Mouse (Mus musculus) cerebral cortex, adult 2 months (tissue): ENCODE data around the gene Olfr1359.

Experiments used
- WGBS: fragments of 180-500 bp; shearing (Covaris S2); methylation state at CpG from one replicate; pipeline ENCODE4 v1.1.7; 2018; 5-methylcytosine and 5-hydroxymethylcytosine counted together

Gene Olfr1359

DNA sequence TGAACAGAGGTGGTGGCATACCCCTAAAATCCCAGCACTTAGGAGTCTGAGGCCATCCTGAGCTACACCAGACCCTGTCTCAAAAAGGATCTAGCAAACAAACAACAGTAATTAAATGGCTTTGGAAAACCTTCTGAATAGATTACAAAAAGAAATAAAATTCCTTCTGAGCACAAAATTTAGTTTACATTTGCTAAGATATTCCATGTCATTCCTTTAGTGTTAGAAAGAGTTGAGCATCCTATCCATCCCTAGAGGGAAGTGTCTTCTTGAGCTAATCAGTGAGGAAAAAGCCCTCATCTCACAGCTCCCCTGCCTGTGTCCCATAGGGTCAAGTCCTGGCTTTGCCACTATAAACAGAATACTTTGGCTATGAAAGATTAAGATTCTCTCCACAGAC is at the start of gene Olfr1359:
TSS of gene Olfr1359 (plus strand) at position 301 of the 400 bp plus-strand sequence.

GRCm38 (mm10) chr13:21663286-21663685 is 34.6 kb upstream of the Olfr1359 start, which contains the start of gene Olfr1361:
TSS of gene Olfr1361 (minus strand) at chr13:21663386.
- WGBS = 74% methylated on average over 2 of the region's 2 CpGs

- WGBS = 82% methylated on average over 2 of the region's 2 CpGs
These were observed 20.6 kb upstream of the Olfr1359 start, which contains the start of gene Olfr1360 for GRCm38 (mm10) chr13:21677305-21677704. TSS of gene Olfr1360 (minus strand) at chr13:21677405.

DNA sequence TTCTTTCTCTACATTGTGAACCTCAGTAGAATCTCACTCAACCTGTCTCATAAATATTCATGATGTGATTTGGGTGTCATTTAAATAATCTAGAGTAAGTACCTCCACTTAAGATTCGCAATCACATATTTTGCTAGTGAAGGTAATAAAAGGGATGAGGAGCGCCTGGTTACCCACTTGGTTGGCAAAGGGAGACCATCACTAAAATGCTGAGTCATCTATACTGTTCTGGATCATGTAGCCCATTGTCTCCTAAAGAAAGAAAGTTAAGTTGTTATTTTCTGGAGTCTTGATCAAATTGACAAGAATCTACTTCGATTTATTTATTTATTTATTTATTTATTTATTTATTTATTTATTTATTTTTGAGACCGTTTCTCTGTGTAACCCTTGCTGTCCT is 8.8 kb downstream of the Olfr1359 start:
- 65% methylated on average over 4 of the region's 4 CpGs for WGBS

DNA sequence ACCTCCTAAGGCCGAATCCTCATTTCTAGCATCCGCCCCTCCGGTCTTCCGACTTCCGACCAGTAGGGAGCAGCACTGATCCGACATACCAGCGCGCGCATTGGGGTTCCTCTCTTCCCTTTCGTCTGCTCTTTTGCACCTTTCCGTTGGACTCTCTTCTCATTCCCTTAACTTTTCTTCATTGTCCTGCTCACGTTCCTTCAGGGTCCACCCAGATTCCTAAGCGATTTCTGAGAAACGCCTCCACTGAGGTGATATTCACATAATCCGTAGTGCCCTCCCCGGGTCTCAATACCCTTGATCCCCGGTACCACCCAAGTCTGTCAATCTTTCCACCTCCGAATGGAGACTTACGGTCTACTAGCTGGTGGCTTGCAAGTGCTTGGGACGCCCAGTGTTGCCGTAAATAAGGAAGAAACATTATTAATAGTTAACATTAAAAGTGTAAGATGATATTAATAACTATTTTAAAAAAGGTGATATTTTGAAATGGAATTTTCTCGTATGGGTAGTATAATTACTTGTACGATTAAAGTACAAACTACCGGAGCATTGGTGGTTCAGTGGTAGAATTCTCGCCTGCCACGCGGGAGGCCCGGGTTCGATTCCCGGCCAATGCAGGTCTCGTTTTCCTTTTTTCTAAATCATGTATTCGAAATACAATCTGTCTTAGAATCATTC is 12.3 kb downstream of the Olfr1359 start:
- WGBS = under 1% methylated on average over 32 of the region's 32 CpGs

GRCm38 (mm10) chr13:21710821-21711525 is 13.1 kb downstream of the Olfr1359 start:
- 3% methylated on average over 22 of the region's 22 CpGs for WGBS

- 32% methylated on average over 4 of the region's 4 CpGs for WGBS
These were observed 13.8 kb downstream of the Olfr1359 start for GRCm38 (mm10) chr13:21711698-21712097.

DNA sequence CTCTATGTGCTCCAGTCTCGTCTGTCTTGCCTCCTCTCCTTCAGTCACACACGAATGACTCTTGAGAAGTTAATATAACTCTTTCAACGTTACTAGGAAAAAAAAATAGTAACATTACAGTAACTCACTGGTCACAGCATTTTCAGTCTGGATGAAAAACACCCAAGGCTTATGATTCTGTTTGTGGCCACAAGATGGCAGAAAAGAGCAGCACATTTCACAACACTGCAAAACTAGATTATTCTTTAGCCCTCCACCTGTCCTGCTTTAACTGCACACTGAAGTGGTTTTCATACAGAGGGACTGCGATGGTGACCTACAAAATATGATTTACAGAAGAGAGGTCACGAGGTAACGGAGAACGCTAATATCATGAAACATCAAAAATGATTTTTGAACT is 16.8 kb downstream of the Olfr1359 start:
- WGBS = under 1% methylated on average over 7 of the region's 7 CpGs

DNA sequence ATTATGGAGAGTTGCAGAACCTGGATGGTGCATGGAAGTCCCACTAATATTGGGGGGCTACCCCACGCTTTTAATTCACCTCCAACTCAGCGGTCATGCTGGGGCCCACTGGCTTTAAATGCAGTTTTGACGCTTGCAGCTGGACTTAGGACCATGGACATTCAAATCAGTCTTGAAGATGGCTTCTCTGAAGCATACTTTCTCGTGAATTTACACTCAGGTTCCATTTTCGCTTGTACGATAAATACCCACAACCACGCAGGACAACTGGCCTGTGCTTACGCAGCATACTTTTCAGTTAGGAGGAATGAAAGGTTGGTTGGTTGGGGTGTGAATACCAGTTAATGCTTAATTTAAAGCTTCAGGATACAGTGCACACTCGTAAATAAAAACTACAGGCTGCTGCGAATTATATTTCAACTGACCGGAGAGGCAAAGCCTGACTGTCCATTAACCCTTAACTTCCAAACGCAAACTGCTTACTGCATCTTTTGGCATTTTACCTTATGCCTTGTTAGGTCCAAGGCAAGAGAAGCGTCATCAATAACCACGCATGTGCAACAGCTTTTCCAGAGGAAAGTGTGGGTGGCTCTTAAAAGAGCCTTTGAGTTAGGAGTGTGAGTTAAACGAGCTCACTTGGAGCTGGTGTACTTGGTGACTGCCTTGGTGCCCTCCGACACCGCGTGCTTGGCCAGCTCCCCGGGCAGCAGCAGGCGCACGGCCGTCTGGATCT is 17.4 kb downstream of the Olfr1359 start:
- WGBS = under 1% methylated on average over 22 of the region's 22 CpGs

DNA sequence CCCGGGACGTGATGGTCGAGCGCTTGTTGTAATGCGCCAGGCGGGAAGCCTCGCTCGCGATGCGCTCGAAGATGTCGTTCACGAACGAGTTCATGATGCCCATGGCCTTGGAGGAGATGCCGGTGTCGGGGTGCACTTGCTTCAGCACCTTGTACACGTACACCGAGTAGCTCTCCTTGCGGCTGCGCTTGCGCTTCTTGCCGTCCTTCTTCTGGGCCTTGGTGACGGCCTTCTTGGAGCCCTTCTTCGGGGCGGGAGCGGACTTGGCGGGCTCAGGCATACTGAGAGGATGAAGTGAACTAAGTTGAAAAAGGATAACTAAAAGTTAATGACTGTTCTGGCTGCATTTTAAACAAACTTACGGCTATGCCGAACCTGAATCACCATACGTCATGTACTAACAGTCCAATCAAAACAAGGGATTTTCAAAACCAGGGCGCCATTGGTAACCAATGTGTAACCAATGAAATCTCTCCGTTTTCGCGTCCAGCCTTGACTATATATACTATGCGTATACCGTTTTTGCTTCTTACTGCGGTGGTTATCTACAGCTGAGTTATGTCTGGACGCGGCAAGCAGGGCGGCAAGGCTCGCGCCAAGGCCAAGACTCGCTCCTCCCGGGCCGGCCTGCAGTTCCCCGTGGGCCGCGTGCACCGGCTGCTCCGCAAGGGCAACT is 18.1 kb downstream of the Olfr1359 start, which contains the start of the genes Hist1h2bl and Hist1h2ai:
TSS of gene Hist1h2bl (minus strand) at position 280 of the 676 bp plus-strand sequence.
TSS of gene Hist1h2ai (plus strand) at position 559 of the 676 bp plus-strand sequence.
- WGBS = under 1% methylated on average over 35 of the region's 50 CpGs

GRCm38 (mm10) chr13:21716540-21717391 is 18.9 kb downstream of the Olfr1359 start:
- WGBS = 0% methylated on average over 15 of the region's 38 CpGs

DNA sequence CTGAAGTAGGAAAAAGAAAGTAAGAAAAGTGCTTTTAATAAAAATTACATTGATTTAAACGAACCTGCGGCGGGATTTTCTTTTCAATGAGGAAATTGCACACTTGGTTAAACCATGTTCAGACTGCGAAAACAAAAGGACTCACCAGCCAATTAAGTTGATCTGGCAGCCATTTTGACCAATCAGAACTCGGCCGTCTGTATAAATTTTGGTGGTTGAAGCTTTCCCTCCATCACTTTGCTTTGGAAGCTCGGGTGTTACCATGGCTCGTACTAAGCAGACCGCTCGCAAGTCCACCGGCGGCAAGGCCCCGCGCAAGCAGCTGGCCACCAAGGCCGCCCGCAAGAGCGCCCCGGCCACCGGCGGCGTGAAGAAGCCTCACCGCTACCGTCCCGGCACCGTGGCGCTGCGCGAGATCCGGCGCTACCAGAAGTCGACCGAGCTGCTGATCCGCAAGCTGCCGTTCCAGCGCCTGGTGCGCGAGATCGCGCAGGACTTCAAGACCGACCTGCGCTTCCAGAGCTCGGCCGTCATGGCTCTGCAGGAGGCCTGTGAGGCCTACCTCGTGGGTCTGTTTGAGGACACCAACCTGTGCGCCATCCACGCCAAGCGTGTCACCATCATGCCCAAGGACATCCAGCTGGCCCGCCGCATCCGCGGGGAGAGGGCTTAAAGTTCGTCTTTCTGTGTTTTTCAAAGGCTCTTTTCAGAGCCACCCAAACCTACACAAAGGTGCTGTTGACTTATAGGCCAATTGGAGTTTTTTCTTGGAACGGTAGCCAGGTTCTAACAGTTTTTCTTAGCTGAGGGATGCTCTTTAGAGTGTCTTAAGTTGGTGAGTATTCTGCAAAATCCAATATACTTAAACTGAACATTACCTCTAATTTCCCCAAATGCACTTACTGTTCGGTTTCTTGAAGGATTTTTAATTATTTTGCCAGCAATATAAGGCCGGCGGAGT is 19.8 kb downstream of the Olfr1359 start, which contains the start of gene Hist1h3h:
TSS of gene Hist1h3h (plus strand) at position 263 of the 961 bp plus-strand sequence.
- WGBS = 4% methylated on average over 32 of the region's 56 CpGs

DNA sequence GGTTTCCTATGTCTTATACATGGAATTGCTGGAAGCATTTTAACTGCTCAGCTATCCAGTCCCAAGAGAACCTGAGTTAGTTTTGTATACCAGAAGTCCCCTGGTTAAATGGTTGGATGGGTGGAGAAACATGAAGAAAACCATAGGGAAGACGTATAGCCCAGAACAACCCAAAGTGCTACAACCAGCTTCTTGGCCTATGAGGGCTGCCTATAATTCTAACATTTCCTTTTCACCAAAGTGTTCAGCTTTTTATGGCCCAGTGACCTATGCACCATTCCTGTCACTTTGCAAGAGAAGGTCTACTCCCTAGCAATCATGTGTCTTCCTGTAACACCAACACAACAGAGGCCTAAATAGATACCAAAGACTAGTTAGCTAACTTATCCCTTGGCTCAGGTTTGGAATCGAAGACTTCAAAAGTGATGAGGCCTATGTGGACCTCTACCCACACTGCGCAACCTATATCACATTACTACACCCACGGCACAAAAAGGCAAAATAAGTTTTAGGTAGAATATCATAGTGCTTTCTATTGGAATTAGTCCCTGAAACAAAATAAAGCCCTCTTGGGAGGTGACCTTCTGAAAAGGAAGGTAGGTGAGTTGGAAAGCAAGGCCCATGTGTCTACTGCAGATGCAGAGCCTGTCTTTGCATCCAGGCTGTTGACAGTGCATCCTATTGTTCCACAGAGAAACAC is 20.6 kb downstream of the Olfr1359 start:
- 80% methylated on average over 4 of the region's 4 CpGs for WGBS

- 3% methylated on average over 24 of the region's 44 CpGs for WGBS
These were observed 23.3 kb downstream of the Olfr1359 start for GRCm38 (mm10) chr13:21721107-21721756.

DNA sequence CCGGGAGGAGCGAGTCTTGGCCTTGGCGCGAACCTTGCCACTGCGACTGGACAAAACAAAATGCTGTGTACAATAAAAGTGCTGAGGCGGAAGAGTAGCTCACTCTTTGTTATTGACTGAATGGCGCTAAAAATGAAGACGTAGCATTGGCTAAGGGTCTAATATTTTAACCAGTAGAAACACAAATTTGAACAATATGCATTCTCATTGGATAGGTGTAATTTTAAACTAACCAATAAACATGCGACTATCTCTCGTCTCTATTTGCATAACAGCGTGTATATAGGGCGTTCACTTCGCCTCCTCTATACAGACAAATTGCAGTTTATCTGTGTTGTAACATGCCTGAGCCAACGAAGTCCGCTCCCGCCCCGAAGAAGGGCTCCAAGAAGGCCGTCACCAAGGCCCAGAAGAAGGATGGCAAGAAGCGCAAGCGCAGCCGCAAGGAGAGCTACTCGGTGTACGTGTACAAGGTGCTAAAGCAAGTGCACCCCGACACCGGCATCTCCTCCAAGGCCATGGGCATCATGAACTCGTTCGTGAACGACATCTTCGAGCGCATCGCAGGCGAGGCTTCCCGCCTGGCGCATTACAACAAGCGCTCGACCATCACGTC is 24.0 kb downstream of the Olfr1359 start, which contains the start of gene Hist1h2bm:
TSS of gene Hist1h2bm (plus strand) at position 288 of the 616 bp plus-strand sequence.
- under 1% methylated on average over 37 of the region's 37 CpGs for WGBS

DNA sequence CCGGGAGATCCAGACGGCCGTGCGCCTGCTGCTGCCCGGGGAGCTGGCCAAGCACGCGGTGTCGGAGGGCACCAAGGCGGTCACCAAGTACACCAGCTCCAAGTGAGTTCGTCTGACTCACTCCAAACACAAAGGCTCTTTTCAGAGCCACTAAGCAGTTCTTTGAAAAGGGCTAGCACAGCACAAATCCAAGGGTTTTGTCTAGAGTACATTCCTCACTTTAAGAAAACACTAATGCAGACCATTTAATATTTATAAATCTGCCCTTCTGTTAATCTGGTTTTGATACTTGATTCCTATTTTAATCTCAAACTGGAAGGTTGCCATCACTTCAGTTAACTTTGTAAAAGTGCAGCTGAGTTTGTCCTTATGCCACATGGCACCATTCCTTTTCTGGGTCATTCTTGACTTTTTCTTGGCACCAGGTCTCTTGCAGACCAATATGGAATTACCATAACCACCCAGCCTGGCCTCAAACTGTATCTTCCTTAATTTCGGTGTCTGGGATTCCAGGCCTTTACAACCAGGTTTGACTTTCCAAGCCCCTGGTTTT is 24.5 kb downstream of the Olfr1359 start:
- 4% methylated on average over 11 of the region's 11 CpGs for WGBS
